In genomic region chr12:111037241-111038180, GRCm38 (mm10) we compare ENCODE assay signal across 8 mouse cellular contexts. TPM values are rescaled to one million over a fixed set of nuclear protein-coding genes. Genes with fewer than 3 reads are reported as not detected.
DNase-seq lines count a peak whose midpoint lies in the region; TF ChIP-seq lines count a peak whose summit lies in the region.

No protein-coding gene starts in this region.

- TF ChIP-seq EP300 in heart, adult 2 months (IDR thresholded peaks at IDR 0.05; ENCODE audit: insufficient read depth, low read depth, low read length), result no peak

- no peaks in the 10 kb centered on the region for H3K4me1 ChIP-seq in cerebellum, adult 2 months (ENCODE audit: control insufficient read depth, insufficient read depth, low read length)
- H3K4me1 ChIP-seq in heart, adult 2 months (ENCODE audit: control insufficient read depth, insufficient read depth, low read length), result peaks cover 7% of the 10 kb centered on the region
- H3K4me1 ChIP-seq in lung, adult 2 months (ENCODE audit: control insufficient read depth, insufficient read depth, low read length), result peaks cover 7% of the 10 kb centered on the region; the same call in 1 of the 2 replicates

- peaks cover 7% of the 10 kb centered on the region for H3K36me3 ChIP-seq in heart, adult 2 months (ENCODE audit: control insufficient read depth, insufficient read depth, low read length)

- TF ChIP-seq POLR2A in cerebellum, adult 2 months (IDR thresholded peaks at IDR 0.05; ENCODE audit: borderline replicate concordance, insufficient read depth, low read length), result no peak
- TF ChIP-seq POLR2A in heart, adult 2 months (IDR thresholded peaks at IDR 0.05; ENCODE audit: insufficient read depth, low read depth, low read length), result no peak
- no peak for TF ChIP-seq POLR2A in lung, adult 2 months (IDR thresholded peaks at IDR 0.05; ENCODE audit: borderline replicate concordance, extremely low read depth, low read depth, low read length)

- no peak overlapping the region for H3K9ac ChIP-seq in heart, adult 2 months (ENCODE audit: low read depth, low read length)

- H3K4me3 ChIP-seq in cerebellum, adult 2 months (replicated peaks; ENCODE audit: insufficient read depth, low read depth, low read length), result no peak overlapping the region
- peak overlapping the region; percentile 89 for H3K4me3 ChIP-seq in heart, adult 2 months
- no peak overlapping the region for H3K4me3 ChIP-seq in lung, adult 2 months (replicated peaks; ENCODE audit: extremely low read depth, low read depth, low read length)

- 59% methylated on average over 18 of the region's 18 CpGs for WGBS in cerebellum, adult 2 months
- 55% methylated on average over 18 of the region's 18 CpGs for whole genome bisulfite sequencing in heart, adult 2 months
- WGBS in lung, adult 2 months, result 53% methylated on average over 18 of the region's 18 CpGs

- H3K27ac ChIP-seq in cerebellum, adult 2 months (ENCODE audit: insufficient read depth, low read length), result no peak overlapping the region
- H3K27ac ChIP-seq in heart, adult 2 months, result peak overlapping the region; percentile 95

- TF ChIP-seq CTCF in cerebellum, adult 2 months (IDR thresholded peaks at IDR 0.05; ENCODE audit: borderline replicate concordance, insufficient read depth, low read depth, low read length), result no peak
- no peak for TF ChIP-seq CTCF in heart, adult 2 months (IDR thresholded peaks at IDR 0.05)
- no peak for TF ChIP-seq CTCF in lung, adult 2 months (IDR thresholded peaks at IDR 0.05; ENCODE audit: insufficient read depth, low read length)

- peak; percentile 18 to 20 for DNase-seq in right cerebral cortex, adult 2 months (ENCODE audit: low spot score in 2 of 2)
- no peak for DNase-seq in right cerebral cortex, postnatal 36 days (ENCODE audit: low spot score in 2 of 2)
- peak; percentile 21 to 33 for DNase-seq in cerebellum, adult 2 months
- DNase-seq in heart, adult 2 months, result peak; percentile 42 to 45
- peak; percentile 69 for DNase-seq in kidney, adult 11 months
- peak; percentile 16 for DNase-seq in lung, adult 2 months
- DNase-seq in retina, embryonic 14.5 days (ENCODE audit: low spot score), result peak; percentile 37
- no peak for DNase-seq in c-Kit-positive CD71-positive TER-119-positive erythroid progenitor cells, embryonic 14.5 days (ENCODE audit: low spot score)

- H3K27me3 ChIP-seq in cerebellum, adult 2 months (ENCODE audit: control insufficient read depth, insufficient read depth, low read length), result no peaks in the 10 kb centered on the region
- H3K27me3 ChIP-seq in heart, adult 2 months (ENCODE audit: control insufficient read depth, insufficient read depth, low read length), result no peaks in the 10 kb centered on the region

- H3K79me2 ChIP-seq in heart, adult 2 months (replicated peaks; ENCODE audit: control insufficient read depth, insufficient read depth, low read length), result 0 out of 2 replicates have a peak, but pooled peaks cover 3% of the 10 kb centered on the region

- intact Hi-C loops in heart, adult 2 months (cut with DNase I), result loop anchor here (5.0 kb wide), 1 partner anchor 45 kb away; no protein-coding TSS in a partner anchor

RNA-seq across cellular contexts. Expression of gene Rcor1, which starts 1.6 kb away (rescaled TPM):
- polyA plus RNA-seq in cerebellum, adult 2 months (2012; rRNA removed), result 15.8 and 16.7 TPM in 2 replicates
- 10 to 100 TPM; 13.9 to 14.8 TPM for total RNA-seq in heart, adult 2 months (2021)
- 5.9 and 9.9 TPM in 2 replicates for polyA plus RNA-seq in heart, adult 2 months (2012; rRNA removed)
- 6.7 and 12.0 TPM in 2 replicates for polyA plus RNA-seq in lung, adult 2 months (2012; rRNA removed)

RNA-seq across cellular contexts. Expression of gene Ankrd9, which starts 58.7 kb away (rescaled TPM):
- polyA plus RNA-seq in cerebellum, adult 2 months (2012; rRNA removed), result 53.3 and 54.8 TPM in 2 replicates
- total RNA-seq in heart, adult 2 months (2021), result 10 to 100 TPM; 59.3 to 84.2 TPM
- 80.5 and 93.2 TPM in 2 replicates for polyA plus RNA-seq in heart, adult 2 months (2012; rRNA removed)
- 20.6 and 24.5 TPM in 2 replicates for polyA plus RNA-seq in lung, adult 2 months (2012; rRNA removed)

Comparison
In these comparisons a context has a peak if more than half of its experiments do, and no peak if none do; other contexts are left out.
1. DNase-seq: peak in right cerebral cortex, adult 2 months (2 of 2), cerebellum, adult 2 months (2 of 2), heart, adult 2 months (2 of 2), kidney, adult 11 months (single experiment), lung, adult 2 months (single experiment) and retina, embryonic 14.5 days (single experiment); none in right cerebral cortex, postnatal 36 days (0 of 2) and c-Kit-positive CD71-positive TER-119-positive erythroid progenitor cells, embryonic 14.5 days (single experiment).